Mouse (Mus musculus) hindbrain, embryonic 10.5 days (tissue): ENCODE data around the gene Kcnc1. TPM values are rescaled to one million over a fixed set of nuclear protein-coding genes. Genes with fewer than 3 reads are reported as not detected.

Experiments used
- DNase-seq: peaks from one replicate; pipeline ENCODE4 v3.0.0-alpha.2; 2017; ENCODE audit warnings: low spot score
- H3K27ac ChIP-seq: fragments of 300-500 bp; sonication (generic); 2 replicates; pipeline ENCODE4 v1.5.1; 2016; ENCODE audit warnings: mild to moderate bottlenecking, moderate library complexity
- H3K27me3 ChIP-seq: fragments of 300-500 bp; sonication (generic); 2 replicates; pipeline ENCODE4 v1.6.1; 2016; ENCODE audit warnings: mild to moderate bottlenecking; ENCODE audit not compliant: poor library complexity, insufficient read depth, severe bottlenecking
- H3K36me3 ChIP-seq: fragments of 300-500 bp; sonication (generic); 2 replicates; pipeline ENCODE4 v1.6.1; 2016; ENCODE audit warnings: mild to moderate bottlenecking, moderate library complexity
- H3K4me1 ChIP-seq: fragments of 300-500 bp; sonication (generic); replicated peaks from 2 replicates; pipeline ENCODE4 v1.6.1; 2016; ENCODE audit warnings: mild to moderate bottlenecking
- H3K4me3 ChIP-seq: fragments of 300-500 bp; sonication (generic); 2 replicates; pipeline ENCODE4 v1.5.1; 2016; ENCODE audit warnings: mild to moderate bottlenecking, moderate library complexity
- H3K9me3 ChIP-seq: fragments of 300-500 bp; sonication (generic); 2 replicates; pipeline ENCODE4 v1.6.1; 2016; ENCODE audit warnings: mild to moderate bottlenecking, moderate library complexity
- WGBS: fragments of 180-500 bp; shearing (Covaris S2); methylation state at CpG from one replicate; pipeline ENCODE4 v1.1.7; 2016; 5-methylcytosine and 5-hydroxymethylcytosine counted together
- polyA plus RNA-seq: library from polyadenylated mRNA; unstranded; fragments of >200 nt; fragmentation: Nextera tagmentation; extraction: Ambion mirVana; gene quantifications from 2 replicates; pipeline ENCODE4 v1.2.1, GENCODE M21; 2016

Gene Kcnc1
- polyA plus RNA-seq, 1 experiment from 2014 or later: 2.3 TPM

GRCm38 (mm10) chr7:46397732-46398333, 1.5 kb downstream of the Kcnc1 start:
- no peaks in the 10 kb centered on the region for H3K36me3 ChIP-seq
- peak overlapping the region; percentile 66 for H3K4me3 ChIP-seq
- WGBS: 10% methylated on average over 70 of the region's 70 CpGs
- no peaks in the 10 kb centered on the region for H3K9me3 ChIP-seq
- H3K27me3 ChIP-seq: peaks cover 73% of the 10 kb centered on the region
- peaks cover 44% of the 10 kb centered on the region for H3K4me1 ChIP-seq
- DNase-seq: peak; percentile 34
- peak overlapping the region; percentile 84 for H3K27ac ChIP-seq

- H3K4me3 ChIP-seq: peak overlapping the region; percentile 66; the same call in 1 of the 2 replicates
- DNase-seq: no peak
- no peaks in the 10 kb centered on the region for H3K36me3 ChIP-seq
- no peak overlapping the region for H3K27ac ChIP-seq
- H3K27me3 ChIP-seq: peaks cover 71% of the 10 kb centered on the region
- H3K9me3 ChIP-seq: no peaks in the 10 kb centered on the region
- WGBS: 63% methylated on average over 4 of the region's 4 CpGs
- H3K4me1 ChIP-seq: peaks cover 49% of the 10 kb centered on the region
Measured at GRCm38 (mm10) chr7:46398612-46399011, 2.3 kb downstream of the Kcnc1 start.

- no peak for DNase-seq
- 88% methylated on average over 1 of the region's 1 CpGs for WGBS
- Histone ChIP-seq H3K9me3 (no peaks in the 10 kb centered on the region), H3K4me3 (no peak overlapping the region), H3K27ac (no peak overlapping the region), H3K27me3 (peaks cover 60% of the 10 kb centered on the region), H3K36me3 (no peaks in the 10 kb centered on the region), H3K4me1 (peaks cover 51% of the 10 kb centered on the region)
Measured at GRCm38 (mm10) chr7:46399676-46400075, 3.4 kb downstream of the Kcnc1 start.

GRCm38 (mm10) chr7:46400346-46400745, 4.0 kb downstream of the Kcnc1 start:
- DNase-seq: no peak
- WGBS: 60% methylated on average over 8 of the region's 8 CpGs
- Histone ChIP-seq H3K27me3 (peaks cover 56% of the 10 kb centered on the region), H3K4me3 (no peak overlapping the region), H3K27ac (no peak overlapping the region), H3K36me3 (no peaks in the 10 kb centered on the region), H3K4me1 (peaks cover 51% of the 10 kb centered on the region), H3K9me3 (no peaks in the 10 kb centered on the region)

- Histone ChIP-seq H3K27me3 (peaks cover 44% of the 10 kb centered on the region), H3K4me1 (peaks cover 39% of the 10 kb centered on the region), H3K9me3 (no peaks in the 10 kb centered on the region), H3K36me3 (no peaks in the 10 kb centered on the region), H3K27ac (no peak overlapping the region), H3K4me3 (no peak overlapping the region)
- no peak for DNase-seq
- 78% methylated on average over 3 of the region's 3 CpGs for WGBS
Measured at GRCm38 (mm10) chr7:46401371-46402180, 5.3 kb downstream of the Kcnc1 start.

- Histone ChIP-seq H3K36me3 (no peaks in the 10 kb centered on the region), H3K27me3 (peaks cover 25% of the 10 kb centered on the region), H3K4me1 (peaks cover 25% of the 10 kb centered on the region), H3K9me3 (no peaks in the 10 kb centered on the region), H3K27ac (no peak overlapping the region; the same call in 1 of the 2 replicates), H3K4me3 (no peak overlapping the region)
- no peak for DNase-seq
- WGBS: 84% methylated on average over 15 of the region's 15 CpGs
Measured at GRCm38 (mm10) chr7:46403616-46404485, 7.6 kb downstream of the Kcnc1 start.

- Histone ChIP-seq H3K9me3 (no peaks in the 10 kb centered on the region), H3K4me3 (no peak overlapping the region), H3K27me3 (peaks cover 16% of the 10 kb centered on the region), H3K36me3 (no peaks in the 10 kb centered on the region), H3K4me1 (peaks cover 29% of the 10 kb centered on the region), H3K27ac (no peak overlapping the region)
- 83% methylated on average over 7 of the region's 7 CpGs for WGBS
- no peak for DNase-seq
Measured at GRCm38 (mm10) chr7:46404756-46405155, 8.5 kb downstream of the Kcnc1 start.

GRCm38 (mm10) chr7:46408606-46409005, 12.3 kb downstream of the Kcnc1 start:
- WGBS: 87% methylated on average over 9 of the region's 9 CpGs
- Histone ChIP-seq H3K27ac (no peak overlapping the region), H3K4me1 (peaks cover 26% of the 10 kb centered on the region)

GRCm38 (mm10) chr7:46409204-46409789, 13.0 kb downstream of the Kcnc1 start:
- Histone ChIP-seq H3K9me3 (no peaks in the 10 kb centered on the region), H3K4me1 (peaks cover 24% of the 10 kb centered on the region), H3K36me3 (no peaks in the 10 kb centered on the region), H3K4me3 (no peak overlapping the region), H3K27me3 (peaks cover 6% of the 10 kb centered on the region; the same call in 1 of the 2 replicates), H3K27ac (no peak overlapping the region)
- DNase-seq: no peak
- 37% methylated on average over 12 of the region's 12 CpGs for WGBS

More at GRCm38 (mm10) chr7:46408606-46409005, 12.3 kb downstream of the Kcnc1 start:
- Histone ChIP-seq H3K4me3 (no peak overlapping the region), H3K9me3 (no peaks in the 10 kb centered on the region), H3K36me3 (no peaks in the 10 kb centered on the region), H3K27me3 (peaks cover 6% of the 10 kb centered on the region; the same call in 1 of the 2 replicates)
- no peak for DNase-seq

- Histone ChIP-seq H3K27ac (no peak overlapping the region), H3K27me3 (peaks cover 3% of the 10 kb centered on the region; the same call in 1 of the 2 replicates), H3K9me3 (no peaks in the 10 kb centered on the region), H3K4me3 (no peak overlapping the region), H3K36me3 (no peaks in the 10 kb centered on the region), H3K4me1 (peaks cover 24% of the 10 kb centered on the region)
- no peak for DNase-seq
- WGBS: 79% methylated on average over 6 of the region's 6 CpGs
Measured at GRCm38 (mm10) chr7:46410727-46411126, 14.4 kb downstream of the Kcnc1 start.

- Histone ChIP-seq H3K9me3 (no peaks in the 10 kb centered on the region), H3K4me3 (no peak overlapping the region), H3K36me3 (no peaks in the 10 kb centered on the region), H3K27ac (no peak overlapping the region), H3K27me3 (no peaks in the 10 kb centered on the region), H3K4me1 (peaks cover 39% of the 10 kb centered on the region)
- DNase-seq: no peak
- 85% methylated on average over 5 of the region's 5 CpGs for WGBS
Measured at GRCm38 (mm10) chr7:46412823-46413222, 16.5 kb downstream of the Kcnc1 start.

GRCm38 (mm10) chr7:46413959-46414725, 17.8 kb downstream of the Kcnc1 start:
- Histone ChIP-seq H3K4me3 (no peak overlapping the region), H3K27me3 (no peaks in the 10 kb centered on the region), H3K9me3 (no peaks in the 10 kb centered on the region), H3K4me1 (peaks cover 41% of the 10 kb centered on the region), H3K36me3 (no peaks in the 10 kb centered on the region), H3K27ac (no peak overlapping the region)
- no peak for DNase-seq
- WGBS: 78% methylated on average over 6 of the region's 6 CpGs
